Mouse (Mus musculus): ENCODE measurements at regions not wholly inside any gene's neighbourhood (a gene's known extent, or its start where the extent isn't known, plus 50 kb on each side); places are given as distances from the start of the nearest gene placed in this dataset.
A peak's percentile ranks its signal among the peaks of the same experiment; 100 is the strongest.
"Not testable (repeated sequence)": the region's sequence is repeated elsewhere in the genome, so short reads cannot be mapped to it uniquely, and the experiment has no call there.

DNA sequence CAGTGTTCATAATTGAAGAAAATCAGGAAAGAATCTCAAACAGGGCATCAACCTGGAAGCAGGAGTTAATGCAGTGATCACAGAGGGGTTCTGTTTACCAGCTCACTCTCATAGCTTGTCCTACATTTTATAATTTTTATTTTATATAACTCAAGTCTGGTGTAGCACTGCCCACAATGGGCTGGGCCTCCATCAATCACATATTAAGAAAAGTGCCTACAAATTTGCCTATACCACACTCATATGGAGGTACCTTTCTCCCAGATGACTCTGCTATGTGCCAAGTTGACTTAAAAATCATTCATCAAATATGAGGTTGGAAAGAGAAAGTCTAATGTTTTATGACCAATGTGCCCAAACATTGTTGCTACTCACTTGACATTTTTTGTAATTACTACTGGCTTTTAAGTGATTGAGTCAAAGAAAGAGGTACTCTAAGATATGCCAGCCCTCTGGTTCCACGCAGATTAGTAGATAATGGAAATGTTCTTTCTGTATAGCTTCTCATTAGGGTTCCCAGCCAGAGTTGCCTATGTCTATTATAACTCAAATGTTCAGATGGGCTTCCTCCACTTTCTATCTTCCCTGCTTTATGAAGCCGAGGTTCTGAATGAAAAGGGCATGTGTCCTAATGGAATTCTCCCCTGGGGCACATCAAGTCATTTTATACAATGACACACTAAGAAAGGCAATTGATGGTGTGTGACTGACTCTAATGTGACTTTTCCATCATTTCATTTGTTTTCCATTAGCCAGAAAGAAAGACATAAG lies 891.0 kb downstream of the Kcnt2 start:
- H3K36me3 ChIP-seq (ENCODE audit: control insufficient read depth, insufficient read depth, low read length, poor library complexity, severe bottlenecking), result no peaks in the 10 kb centered on the region
- in situ Hi-C loops (cut with MboI; ENCODE audit: low sequenced_read_pairs in 2 of 2, unreplicated experiment in 2 of 2), result no loop called here
- no peaks in the 10 kb centered on the region for H3K4me1 ChIP-seq (ENCODE audit: control insufficient read depth in 2 of 2, insufficient read depth in 2 of 2, low read length in 2 of 2, poor library complexity in 1 of 2)
- no peak for TF ChIP-seq MAFK (IDR thresholded peaks at IDR 0.05; ENCODE audit: insufficient read depth, low read depth, low read length)
- no peak for TF ChIP-seq ZC3H11A (IDR thresholded peaks at IDR 0.05; ENCODE audit: borderline replicate concordance, low read depth, low read length)
- no peaks in the 10 kb centered on the region for H3K9me3 ChIP-seq (ENCODE audit: control insufficient read depth, insufficient read depth, low read depth, low read length)
- no peak overlapping the region for H3K27ac ChIP-seq (ENCODE audit: insufficient read depth, low read depth, low read length, poor library complexity, severe bottlenecking)
- DNase-seq (ENCODE audit: low read depth, low spot score), result no peak
- H3K9ac ChIP-seq (ENCODE audit: insufficient read depth, low read depth, low read length, poor library complexity, severe bottlenecking), result no peak overlapping the region
- no peak overlapping the region for H3K4me3 ChIP-seq (ENCODE audit: insufficient read depth in 1 of 2, low read depth in 1 of 2, low read length in 2 of 2, poor library complexity in 1 of 2, severe bottlenecking in 1 of 2)

DNA sequence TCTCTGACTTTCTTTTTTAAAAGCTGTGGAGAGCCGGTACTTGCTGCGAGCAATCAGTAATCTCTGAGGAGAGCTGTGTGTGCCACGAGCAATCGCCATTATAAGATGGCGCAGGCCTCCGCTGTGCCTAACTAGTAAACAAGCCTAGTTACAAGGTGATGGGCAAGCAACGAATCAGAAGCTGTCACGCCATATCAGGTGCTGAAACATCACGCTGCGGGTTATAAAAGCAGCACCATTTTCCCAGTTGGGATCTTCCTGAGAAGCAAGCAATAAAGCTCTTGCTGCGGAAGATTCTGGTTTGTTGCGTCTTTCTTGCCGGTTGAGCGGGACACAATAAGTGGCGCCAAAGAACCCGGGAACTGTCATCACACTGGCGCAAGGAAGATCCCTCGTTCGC lies 894.2 kb downstream of the Kcnt2 start:
- H3K9ac ChIP-seq (ENCODE audit: insufficient read depth, low read depth, low read length, poor library complexity, severe bottlenecking); H3K4me3 ChIP-seq (ENCODE audit: insufficient read depth in 1 of 2, low read depth in 1 of 2, low read length in 2 of 2, poor library complexity in 1 of 2, severe bottlenecking in 1 of 2); in situ Hi-C loops (cut with MboI; ENCODE audit: low sequenced_read_pairs in 2 of 2, unreplicated experiment in 2 of 2); H3K9me3 ChIP-seq (ENCODE audit: control insufficient read depth, insufficient read depth, low read depth, low read length); H3K4me1 ChIP-seq (ENCODE audit: control insufficient read depth in 2 of 2, insufficient read depth in 2 of 2, low read length in 2 of 2, poor library complexity in 1 of 2); H3K27ac ChIP-seq (ENCODE audit: insufficient read depth, low read depth, low read length, poor library complexity, severe bottlenecking); H3K36me3 ChIP-seq (ENCODE audit: control insufficient read depth, insufficient read depth, low read length, poor library complexity, severe bottlenecking): not testable (repeated sequence)
- peak; percentile 4 for DNase-seq (ENCODE audit: low read depth, low spot score)

DNA sequence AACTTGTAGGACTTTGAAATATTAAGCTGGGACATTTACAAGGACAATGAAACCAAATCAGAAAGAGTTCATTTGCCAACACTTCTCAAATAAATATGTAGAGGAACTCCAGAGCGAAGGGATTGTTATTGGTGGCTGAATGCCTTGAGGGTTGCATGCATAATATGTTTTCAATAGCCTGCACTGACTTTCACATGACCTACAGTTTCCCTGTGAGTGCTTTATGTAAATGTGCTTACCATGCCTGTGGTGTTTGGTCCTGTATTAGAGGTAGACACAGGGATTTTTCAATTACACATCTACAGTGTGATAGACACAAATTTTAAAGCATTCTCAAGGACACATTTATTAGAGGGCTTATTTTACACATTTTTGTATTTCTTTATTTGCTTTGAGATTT lies 899.8 kb downstream of the Kcnt2 start:
- in situ Hi-C loops (cut with MboI; ENCODE audit: low sequenced_read_pairs in 2 of 2, unreplicated experiment in 2 of 2), result no loop called here
- Histone ChIP-seq H3K9ac (ENCODE audit: insufficient read depth, low read depth, low read length, poor library complexity, severe bottlenecking) (no peak overlapping the region), H3K9me3 (ENCODE audit: control insufficient read depth, insufficient read depth, low read depth, low read length) (no peaks in the 10 kb centered on the region), H3K4me3 (ENCODE audit: insufficient read depth in 1 of 2, low read depth in 1 of 2, low read length in 2 of 2, poor library complexity in 1 of 2, severe bottlenecking in 1 of 2) (no peak overlapping the region), H3K36me3 (ENCODE audit: control insufficient read depth, insufficient read depth, low read length, poor library complexity, severe bottlenecking) (no peaks in the 10 kb centered on the region), H3K4me1 (ENCODE audit: control insufficient read depth in 2 of 2, insufficient read depth in 2 of 2, low read length in 2 of 2, poor library complexity in 1 of 2) (no peaks in the 10 kb centered on the region), H3K27ac (ENCODE audit: insufficient read depth, low read depth, low read length, poor library complexity, severe bottlenecking) (no peak overlapping the region)
- DNase-seq (ENCODE audit: low read depth, low spot score), result no peak
- TF ChIP-seq ZC3H11A (IDR thresholded peaks at IDR 0.05; ENCODE audit: borderline replicate concordance, low read depth, low read length) (no peak), ZNF384 (IDR thresholded peaks at IDR 0.05; ENCODE audit: low read depth, low read length) (no peak), MAFK (IDR thresholded peaks at IDR 0.05; ENCODE audit: insufficient read depth, low read depth, low read length) (no peak), CHD2 (IDR thresholded peaks at IDR 0.05; ENCODE audit: low read depth, low read length) (no peak), HCFC1 (IDR thresholded peaks at IDR 0.05; ENCODE audit: borderline replicate concordance, insufficient read depth, low read length) (no peak)

DNA sequence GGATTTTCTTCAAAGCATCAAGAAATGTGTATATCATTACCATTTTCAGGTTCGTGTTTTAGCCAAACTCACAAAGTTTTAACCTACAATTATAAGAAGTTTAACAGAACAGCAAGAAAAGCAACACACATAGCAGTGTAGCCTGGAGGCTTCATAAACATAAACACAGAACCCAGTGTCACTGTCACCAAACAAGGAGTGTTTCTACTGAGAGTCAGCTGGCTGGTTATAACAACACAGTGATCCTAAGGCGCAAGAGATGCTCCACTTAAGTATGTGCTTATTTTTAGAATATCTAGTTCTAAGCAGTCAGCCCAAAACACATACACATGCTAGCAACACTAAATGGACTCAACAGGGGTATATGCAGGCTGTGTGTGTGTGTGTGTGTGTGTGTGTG lies 903.9 kb downstream of the Kcnt2 start:
- no peaks in the 10 kb centered on the region for H3K36me3 ChIP-seq (ENCODE audit: control insufficient read depth, insufficient read depth, low read length, poor library complexity, severe bottlenecking)
- TF ChIP-seq MAFK (IDR thresholded peaks at IDR 0.05; ENCODE audit: insufficient read depth, low read depth, low read length) (no peak), ZNF384 (IDR thresholded peaks at IDR 0.05; ENCODE audit: low read depth, low read length) (no peak), ZC3H11A (IDR thresholded peaks at IDR 0.05; ENCODE audit: borderline replicate concordance, low read depth, low read length) (no peak), CHD2 (IDR thresholded peaks at IDR 0.05; ENCODE audit: low read depth, low read length) (no peak), HCFC1 (IDR thresholded peaks at IDR 0.05; ENCODE audit: borderline replicate concordance, insufficient read depth, low read length) (no peak)
- H3K4me3 ChIP-seq (ENCODE audit: insufficient read depth in 1 of 2, low read depth in 1 of 2, low read length in 2 of 2, poor library complexity in 1 of 2, severe bottlenecking in 1 of 2), result no peak overlapping the region
- no peak for DNase-seq (ENCODE audit: low read depth, low spot score)
- no peak overlapping the region for H3K9ac ChIP-seq (ENCODE audit: insufficient read depth, low read depth, low read length, poor library complexity, severe bottlenecking)
- H3K9me3 ChIP-seq (ENCODE audit: control insufficient read depth, insufficient read depth, low read depth, low read length), result no peaks in the 10 kb centered on the region
- no peaks in the 10 kb centered on the region for H3K4me1 ChIP-seq (ENCODE audit: control insufficient read depth in 2 of 2, insufficient read depth in 2 of 2, low read length in 2 of 2, poor library complexity in 1 of 2)
- H3K27ac ChIP-seq (ENCODE audit: insufficient read depth, low read depth, low read length, poor library complexity, severe bottlenecking), result no peak overlapping the region
- in situ Hi-C loops (cut with MboI; ENCODE audit: low sequenced_read_pairs in 2 of 2, unreplicated experiment in 2 of 2), result no loop called here

DNA sequence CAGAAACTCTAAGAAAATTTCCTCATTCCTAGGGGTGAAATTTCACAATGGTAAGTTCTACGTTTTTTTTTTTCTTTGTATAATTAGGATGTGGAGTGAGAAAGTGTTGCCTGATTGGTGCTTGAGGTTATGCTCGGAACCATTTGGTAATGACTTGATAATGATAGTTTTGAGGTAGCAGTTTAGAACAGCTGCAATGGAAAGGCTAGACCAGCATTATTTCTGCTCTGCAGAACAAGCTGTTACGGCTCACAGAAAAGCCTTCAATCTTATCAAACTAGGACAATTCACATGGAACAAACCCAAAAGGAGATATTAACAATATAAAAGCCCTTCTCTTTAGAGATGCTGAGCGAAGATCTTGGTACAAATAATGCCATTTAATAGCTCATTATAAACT lies 908.6 kb downstream of the Kcnt2 start:
- DNase-seq (ENCODE audit: low read depth, low spot score), result no peak
- Histone ChIP-seq H3K4me3 (ENCODE audit: insufficient read depth in 1 of 2, low read depth in 1 of 2, low read length in 2 of 2, poor library complexity in 1 of 2, severe bottlenecking in 1 of 2) (no peak overlapping the region), H3K27ac (ENCODE audit: insufficient read depth, low read depth, low read length, poor library complexity, severe bottlenecking) (no peak overlapping the region), H3K9ac (ENCODE audit: insufficient read depth, low read depth, low read length, poor library complexity, severe bottlenecking) (no peak overlapping the region), H3K9me3 (ENCODE audit: control insufficient read depth, insufficient read depth, low read depth, low read length) (no peaks in the 10 kb centered on the region), H3K36me3 (ENCODE audit: control insufficient read depth, insufficient read depth, low read length, poor library complexity, severe bottlenecking) (no peaks in the 10 kb centered on the region), H3K4me1 (ENCODE audit: control insufficient read depth in 2 of 2, insufficient read depth in 2 of 2, low read length in 2 of 2, poor library complexity in 1 of 2) (no peaks in the 10 kb centered on the region)
- TF ChIP-seq CHD2 (IDR thresholded peaks at IDR 0.05; ENCODE audit: low read depth, low read length) (no peak), ZNF384 (IDR thresholded peaks at IDR 0.05; ENCODE audit: low read depth, low read length) (no peak), HCFC1 (IDR thresholded peaks at IDR 0.05; ENCODE audit: borderline replicate concordance, insufficient read depth, low read length) (no peak), MAFK (IDR thresholded peaks at IDR 0.05; ENCODE audit: insufficient read depth, low read depth, low read length) (no peak), ZC3H11A (IDR thresholded peaks at IDR 0.05; ENCODE audit: borderline replicate concordance, low read depth, low read length) (no peak)
- in situ Hi-C loops (cut with MboI; ENCODE audit: low sequenced_read_pairs in 2 of 2, unreplicated experiment in 2 of 2), result no loop called here
